Mouse (Mus musculus): ENCODE measurements at regions not wholly inside any gene's neighbourhood (a gene's known extent, or its start where the extent isn't known, plus 50 kb on each side); places are given as distances from the start of the nearest gene placed in this dataset.
A peak's percentile ranks its signal among the peaks of the same experiment; 100 is the strongest.
"Not testable (repeated sequence)": the region's sequence is repeated elsewhere in the genome, so short reads cannot be mapped to it uniquely, and the experiment has no call there.

GRCm38 (mm10) chr1:30548761-30549160, 325.0 kb downstream of the Phf3 start:
- DNase-seq (ENCODE audit: low read depth, low spot score): not testable (repeated sequence)

DNA sequence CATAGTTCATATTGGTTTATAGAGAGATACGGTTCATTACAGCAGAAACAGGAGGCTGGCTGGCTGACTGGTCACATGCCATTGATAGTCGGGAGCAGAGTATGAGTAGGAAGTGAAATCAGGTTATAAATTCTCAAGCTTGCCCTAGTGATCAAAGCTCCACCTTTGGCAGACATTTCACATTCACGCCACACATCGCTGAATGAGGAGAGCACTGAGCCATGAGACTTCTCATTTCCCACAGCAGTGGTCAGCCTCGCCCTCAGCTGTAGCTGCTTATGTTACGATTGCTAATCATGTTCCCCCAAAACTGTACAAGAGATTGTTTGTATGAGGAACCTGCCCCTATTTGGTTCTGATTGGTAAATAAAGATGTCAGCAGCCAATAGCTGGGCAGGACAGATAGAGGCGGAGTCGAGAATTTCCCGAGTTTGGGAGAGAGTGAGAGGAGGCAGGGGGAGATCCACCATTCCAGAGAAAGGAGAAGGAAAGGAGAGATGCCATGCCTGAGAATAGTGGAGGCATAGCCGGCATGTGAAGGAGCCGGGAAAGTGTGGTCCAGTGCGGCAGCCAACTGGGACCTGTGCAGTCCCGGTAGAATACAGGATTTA, 333.5 kb downstream of the Phf3 start:
- DNase-seq (ENCODE audit: low read depth, low spot score): no peak

DNA sequence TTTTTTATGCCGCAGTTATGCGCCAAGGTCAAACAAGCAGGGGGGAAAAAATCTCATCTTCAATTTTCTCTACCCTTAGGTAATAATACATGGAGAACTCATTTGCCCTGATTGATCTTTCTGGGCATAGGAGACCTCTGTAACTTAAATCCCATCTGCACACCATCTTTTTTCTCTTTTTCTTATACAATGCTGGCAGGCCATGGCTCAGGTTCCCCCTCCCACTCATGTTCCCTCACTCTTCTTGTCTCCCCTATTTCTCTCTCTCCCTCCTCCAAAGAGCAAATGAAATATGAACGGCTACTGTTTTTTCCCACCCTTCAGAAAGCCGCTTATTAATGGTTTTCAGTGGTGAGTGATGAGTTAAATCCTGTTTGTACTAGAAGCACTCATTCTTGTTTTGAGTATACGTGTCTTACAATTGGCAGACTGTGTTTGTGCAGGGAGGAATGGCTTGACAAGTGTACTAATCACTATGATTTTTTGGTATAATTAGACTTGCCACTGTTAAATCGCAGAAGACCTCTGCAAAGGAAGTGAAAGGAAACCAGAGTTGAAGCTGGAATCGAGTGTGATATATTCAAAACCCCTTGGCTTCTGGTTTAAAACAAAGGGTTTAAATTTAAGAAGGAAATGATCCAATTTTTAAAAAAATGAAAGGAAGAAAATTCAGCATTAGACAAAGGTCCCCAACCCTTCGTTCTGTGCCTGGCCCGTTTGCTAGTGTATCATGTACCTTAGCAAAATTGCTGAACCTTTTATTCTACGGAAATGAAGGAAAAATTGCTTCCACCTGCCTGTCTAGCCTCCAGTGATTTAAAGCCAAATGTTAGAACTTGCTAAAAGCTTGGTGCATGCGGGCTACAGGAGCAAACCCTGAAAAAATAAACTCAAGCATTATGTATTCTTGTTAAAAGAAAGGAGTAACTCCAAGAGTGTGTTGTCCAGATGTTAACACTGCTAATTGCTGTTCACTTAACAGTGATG, 336.4 kb downstream of the Phf3 start:
- DNase-seq (ENCODE audit: low read depth, low spot score): no peak

DNA sequence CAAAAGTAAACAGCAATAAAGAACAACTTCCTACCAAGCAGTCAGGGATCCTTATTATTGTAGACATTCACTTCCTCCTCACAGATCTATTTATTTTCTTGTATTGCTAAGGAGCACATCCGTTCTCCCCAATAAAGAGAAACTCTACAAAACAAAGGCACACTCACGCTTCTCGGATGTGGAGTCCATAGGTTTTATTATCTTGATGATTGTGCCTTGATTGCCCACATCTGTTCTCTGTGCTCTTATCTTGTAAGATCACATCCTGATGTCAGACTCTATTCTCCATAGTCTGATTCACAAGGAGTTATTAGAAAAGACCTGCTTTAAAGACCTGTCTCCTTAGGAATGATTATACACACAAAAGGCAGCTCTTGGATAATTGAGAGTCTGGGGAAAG, 356.4 kb downstream of the Phf3 start:
- DNase-seq (ENCODE audit: low read depth, low spot score): no peak

DNA sequence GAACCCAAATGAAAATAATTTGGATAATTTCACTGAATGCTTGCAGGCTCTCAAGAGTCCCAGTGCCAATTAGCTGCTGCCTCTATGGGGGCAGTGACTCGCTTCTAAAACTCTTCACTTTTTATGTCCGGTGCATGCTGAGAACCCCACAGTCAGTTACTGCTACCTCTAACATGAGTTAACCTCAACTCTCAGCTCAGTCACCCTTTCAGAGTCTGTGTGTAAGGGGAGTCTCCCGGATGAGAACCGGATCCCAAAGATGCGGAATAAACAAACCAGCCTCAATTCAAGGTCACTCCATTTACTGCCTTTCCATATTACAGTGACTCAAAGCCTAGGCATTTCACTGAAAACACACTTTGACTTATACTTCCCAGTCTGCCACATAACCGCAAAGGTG, 357.9 kb downstream of the Phf3 start:
- DNase-seq (ENCODE audit: low read depth, low spot score): no peak

DNA sequence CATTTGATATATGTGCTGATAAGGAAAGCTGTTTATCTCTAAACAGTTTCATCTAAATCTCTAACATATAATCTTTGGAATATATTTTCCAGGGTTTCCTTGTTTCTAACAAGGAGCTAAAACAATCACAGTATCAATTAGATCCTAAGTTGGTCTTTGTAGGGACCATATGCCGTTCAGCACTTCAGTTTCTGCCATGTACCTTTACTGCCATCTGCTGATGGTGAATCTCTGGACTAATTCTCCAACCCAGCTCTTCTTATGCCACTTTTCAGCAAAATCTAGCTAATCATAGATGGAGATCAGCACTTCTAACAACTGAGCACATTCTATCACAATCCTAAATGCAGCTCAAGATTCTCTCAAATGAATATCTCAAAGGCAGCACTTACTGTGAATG, 370.5 kb downstream of the Phf3 start:
- DNase-seq (ENCODE audit: low read depth, low spot score): peak; percentile 50

GRCm38 (mm10) chr1:30460295-30460958, 413.3 kb downstream of the Phf3 start:
- no peak for DNase-seq (ENCODE audit: low read depth, low spot score)

DNA sequence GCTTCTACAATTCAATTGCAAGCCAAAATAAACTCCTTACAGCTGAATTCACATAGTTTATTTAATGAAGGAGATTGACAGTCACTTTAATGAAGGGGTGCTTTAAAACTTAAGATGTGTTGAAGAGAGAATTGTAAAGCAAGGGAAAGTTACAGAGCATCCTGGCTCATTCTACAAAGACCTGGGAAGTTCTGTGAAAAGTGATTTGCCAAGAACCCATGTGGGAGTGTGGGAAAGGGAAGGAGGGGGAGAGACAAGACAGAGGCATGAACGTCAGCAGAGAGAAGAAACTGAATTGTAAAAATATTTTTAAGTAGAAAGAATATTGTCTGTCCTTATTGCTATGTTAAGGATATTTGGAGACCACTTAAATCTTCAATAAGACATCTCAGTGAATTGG, 435.8 kb downstream of the Phf3 start:
- DNase-seq (ENCODE audit: low read depth, low spot score): peak; percentile 38

- peak; percentile 36 for DNase-seq (ENCODE audit: low read depth, low spot score)
Observed at GRCm38 (mm10) chr1:30416582-30416981, 457.1 kb downstream of the Phf3 start.

- DNase-seq (ENCODE audit: low read depth, low spot score): no peak
Observed at GRCm38 (mm10) chr1:30414881-30415439, 458.8 kb downstream of the Phf3 start.
